Mouse (Mus musculus) bone marrow macrophage, adult 2 months (primary cell): ENCODE measurements around the gene Ppm1h. TPM values are rescaled to one million over a fixed set of nuclear protein-coding genes. Genes with fewer than 3 reads are reported as not detected.
"Not testable (repeated sequence)": the region's sequence is repeated elsewhere in the genome, so short reads cannot be mapped to it uniquely, and the experiment has no call there.

ENCODE experiments used
- H3K27ac ChIP-seq: 2 replicates; pipeline ENCODE4 v1.5.1; 2012; ENCODE audit warnings: low read depth, low read length; ENCODE audit not compliant: insufficient read depth
- H3K4me1 ChIP-seq: 2 replicates; pipeline ENCODE4 v1.6.1; 2012; ENCODE audit warnings: low read length; ENCODE audit not compliant: control insufficient read depth, insufficient read depth
- H3K4me3 ChIP-seq: 2 replicates; pipeline ENCODE4 v1.5.1; 2012; ENCODE audit warnings: mild to moderate bottlenecking, low read length, moderate library complexity; ENCODE audit not compliant: insufficient read depth
- CTCF ChIP-seq: IDR thresholded peaks from 2 replicates; pipeline ENCODE4 v1.5.1; 2012; ENCODE audit warnings: low read depth, mild to moderate bottlenecking, low read length, moderate library complexity
- POLR2A ChIP-seq: IDR thresholded peaks from 2 replicates; pipeline ENCODE4 v1.6.1; 2012; ENCODE audit warnings: mild to moderate bottlenecking, low read depth, low read length, borderline replicate concordance
- polyA plus RNA-seq: library from polyadenylated mRNA; stranded (reverse); fragments of >200 nt; gene quantifications from 2 replicates; pipeline ENCODE4 v1.2.4, GENCODE M21; 2012; ENCODE audit not compliant: missing spikeins, insufficient read depth, insufficient read length

The Ppm1h gene
- polyA plus RNA-seq, 1 experiment = 52.4 TPM

GRCm38 (mm10) chr10:122958699-122959098 lies 280.1 kb downstream of the Ppm1h start:
- Histone ChIP-seq H3K4me3 (no peak overlapping the region), H3K4me1 (peaks cover 7% of the 10 kb centered on the region), H3K27ac (no peak overlapping the region)
- TF ChIP-seq CTCF (no peak), POLR2A (no peak)

- Histone ChIP-seq H3K4me3 (no peak overlapping the region), H3K27ac (no peak overlapping the region), H3K4me1 (no peaks in the 10 kb centered on the region)
- TF ChIP-seq POLR2A (no peak), CTCF (no peak)
These were observed 281.7 kb downstream of the Ppm1h start for GRCm38 (mm10) chr10:122960216-122960615.

GRCm38 (mm10) chr10:122960738-122961137 lies 282.2 kb downstream of the Ppm1h start:
- no peaks in the 10 kb centered on the region for H3K4me1 ChIP-seq
- TF ChIP-seq CTCF = no peak
- TF ChIP-seq POLR2A = no peak
- H3K27ac ChIP-seq = no peak overlapping the region
- H3K4me3 ChIP-seq = no peak overlapping the region

GRCm38 (mm10) chr10:122961494-122961893 lies 282.9 kb downstream of the Ppm1h start:
- Histone ChIP-seq H3K4me3 (no peak overlapping the region), H3K27ac (no peak overlapping the region), H3K4me1 (no peaks in the 10 kb centered on the region)
- no peak for TF ChIP-seq POLR2A
- TF ChIP-seq CTCF = no peak

GRCm38 (mm10) chr10:122962651-122963050 lies 284.1 kb downstream of the Ppm1h start:
- no peaks in the 10 kb centered on the region for H3K4me1 ChIP-seq
- no peak overlapping the region for H3K27ac ChIP-seq
- TF ChIP-seq POLR2A = no peak
- TF ChIP-seq CTCF = no peak
- H3K4me3 ChIP-seq = no peak overlapping the region

GRCm38 (mm10) chr10:122963463-122964240 lies 285.1 kb downstream of the Ppm1h start:
- TF ChIP-seq POLR2A = no peak

GRCm38 (mm10) chr10:122964241-122964636 lies 285.7 kb downstream of the Ppm1h start:
- Histone ChIP-seq H3K27ac (no peak overlapping the region), H3K4me1 (no peaks in the 10 kb centered on the region), H3K4me3 (no peak overlapping the region)
- TF ChIP-seq CTCF (no peak), POLR2A (no peak)

More at GRCm38 (mm10) chr10:122963463-122964240, 285.1 kb downstream of the Ppm1h start:
- Histone ChIP-seq H3K27ac (no peak overlapping the region), H3K4me1 (no peaks in the 10 kb centered on the region), H3K4me3 (no peak overlapping the region)

- H3K4me1 ChIP-seq, H3K27ac ChIP-seq, H3K4me3 ChIP-seq: not testable (repeated sequence)
These were observed 287.1 kb downstream of the Ppm1h start for GRCm38 (mm10) chr10:122965650-122966049.

- no peak for TF ChIP-seq CTCF
- no peak for TF ChIP-seq POLR2A
- H3K27ac ChIP-seq = no peak overlapping the region
- peaks cover 9% of the 10 kb centered on the region for H3K4me1 ChIP-seq
- no peak overlapping the region for H3K4me3 ChIP-seq
These were observed 287.9 kb downstream of the Ppm1h start for GRCm38 (mm10) chr10:122966421-122966820.

- no peak overlapping the region for H3K4me3 ChIP-seq
- TF ChIP-seq CTCF (no peak), POLR2A (no peak)
- H3K4me1 ChIP-seq = peaks cover 9% of the 10 kb centered on the region
- no peak overlapping the region for H3K27ac ChIP-seq
These were observed 291.6 kb downstream of the Ppm1h start for GRCm38 (mm10) chr10:122970188-122970587.
